Mouse (Mus musculus) ES-Bruce4 (cell line): ENCODE results near the gene Rtn3. TPM values are rescaled to one million over a fixed set of nuclear protein-coding genes. Genes with fewer than 3 reads are reported as not detected.

Experiments
- H3K27ac ChIP-seq: 2 replicates; pipeline ENCODE4 v1.5.1; 2012; ENCODE audit warnings: low read length, inconsistent platforms; ENCODE audit not compliant: insufficient read depth
- H3K27me3 ChIP-seq: 2 replicates; pipeline ENCODE4 v1.6.1; 2012; ENCODE audit warnings: mild to moderate bottlenecking, low read length, inconsistent platforms; ENCODE audit not compliant: control insufficient read depth, poor library complexity, insufficient read depth, severe bottlenecking
- H3K36me3 ChIP-seq: 2 replicates; pipeline ENCODE4 v1.6.1; 2012; ENCODE audit warnings: inconsistent platforms, mild to moderate bottlenecking, low read length, moderate library complexity; ENCODE audit not compliant: control insufficient read depth, poor library complexity, insufficient read depth, severe bottlenecking
- H3K4me1 ChIP-seq: one replicate; pipeline ENCODE4 v1.8.1; 2011; ENCODE audit warnings: low read length; ENCODE audit not compliant: control insufficient read depth, insufficient read depth
- H3K4me3 ChIP-seq: 2 replicates; pipeline ENCODE4 v1.5.1; 2011; ENCODE audit warnings: low read depth, mild to moderate bottlenecking, low read length
- H3K9ac ChIP-seq: 2 replicates; pipeline ENCODE4 v1.6.1; 2012; ENCODE audit warnings: low read depth, mild to moderate bottlenecking, inconsistent platforms; ENCODE audit not compliant: poor library complexity, severe bottlenecking
- H3K9me3 ChIP-seq: replicated peaks from 2 replicates; pipeline ENCODE4 v1.6.1; 2012; ENCODE audit warnings: mild to moderate bottlenecking, low read length, inconsistent platforms; ENCODE audit not compliant: control insufficient read depth, poor library complexity, insufficient read depth, severe bottlenecking
- CTCF ChIP-seq: IDR thresholded peaks from one replicate; pipeline ENCODE4 v1.8.1; 2011; ENCODE audit warnings: low read depth, low read length
- EP300 ChIP-seq: IDR thresholded peaks from 2 replicates; pipeline ENCODE4 v1.6.1; 2011; ENCODE audit warnings: low read depth, low read length; ENCODE audit not compliant: insufficient read depth
- POLR2A ChIP-seq: IDR thresholded peaks from one replicate; pipeline ENCODE4 v1.8.1; 2011; ENCODE audit warnings: low read length; ENCODE audit not compliant: insufficient read depth
- polyA plus RNA-seq: library from polyadenylated mRNA; stranded (reverse); fragments of >200 nt; gene quantifications from 2 replicates; pipeline ENCODE4 v1.2.4, GENCODE M21; 2011; ENCODE audit warnings: low read depth; ENCODE audit not compliant: missing spikeins, insufficient read depth, insufficient read length

Rtn3 gene
- polyA plus RNA-seq, 1 experiment, result 162 TPM

GRCm38 (mm10) chr19:7482266-7482598 is 849 bp downstream of the Rtn3 start:
- Histone ChIP-seq H3K4me1 (no peaks in the 10 kb centered on the region), H3K27ac (peak overlapping the region; percentile 58; the same call in 1 of the 2 replicates), H3K4me3 (peak overlapping the region; percentile 88), H3K36me3 (no peaks in the 10 kb centered on the region), H3K27me3 (no peaks in the 10 kb centered on the region), H3K9ac (peak overlapping the region; percentile 89), H3K9me3 (no peaks in the 10 kb centered on the region)
- no peak for TF ChIP-seq EP300
- no peak for TF ChIP-seq CTCF
- no peak for TF ChIP-seq POLR2A

- no peak for TF ChIP-seq CTCF
- Histone ChIP-seq H3K27me3 (no peaks in the 10 kb centered on the region), H3K4me3 (peak overlapping the region; percentile 81), H3K9ac (peak overlapping the region; percentile 89), H3K36me3 (0 out of 2 replicates have a peak, but pooled peaks cover 3% of the 10 kb centered on the region), H3K4me1 (no peaks in the 10 kb centered on the region), H3K27ac (peak overlapping the region; percentile 76), H3K9me3 (no peaks in the 10 kb centered on the region)
Measured at GRCm38 (mm10) chr19:7481541-7482265, 1.4 kb downstream of the Rtn3 start.

- Histone ChIP-seq H3K36me3 (peaks cover 3% of the 10 kb centered on the region; the same call in 1 of the 2 replicates), H3K4me1 (no peaks in the 10 kb centered on the region), H3K4me3 (no peak overlapping the region), H3K27ac (no peak overlapping the region), H3K9me3 (no peaks in the 10 kb centered on the region), H3K9ac (no peak overlapping the region), H3K27me3 (no peaks in the 10 kb centered on the region)
- no peak for TF ChIP-seq POLR2A
- no peak for TF ChIP-seq CTCF
- TF ChIP-seq EP300, result no peak
Measured at GRCm38 (mm10) chr19:7479751-7480248, 3.3 kb downstream of the Rtn3 start.

- Histone ChIP-seq H3K4me1 (no peaks in the 10 kb centered on the region), H3K36me3 (peaks cover 3% of the 10 kb centered on the region; the same call in 1 of the 2 replicates), H3K4me3 (no peak overlapping the region), H3K9ac (no peak overlapping the region), H3K27me3 (no peaks in the 10 kb centered on the region), H3K27ac (no peak overlapping the region), H3K9me3 (no peaks in the 10 kb centered on the region)
- TF ChIP-seq CTCF, result no peak
- no peak for TF ChIP-seq POLR2A
- TF ChIP-seq EP300, result no peak
Measured at GRCm38 (mm10) chr19:7470643-7471042, 12.4 kb downstream of the Rtn3 start.

GRCm38 (mm10) chr19:7467915-7468314 is 15.2 kb downstream of the Rtn3 start:
- no peaks in the 10 kb centered on the region for H3K27me3 ChIP-seq
- H3K9ac ChIP-seq, result no peak overlapping the region
- H3K36me3 ChIP-seq, result no peaks in the 10 kb centered on the region
- H3K27ac ChIP-seq, result no peak overlapping the region
- no peaks in the 10 kb centered on the region for H3K4me1 ChIP-seq
- H3K4me3 ChIP-seq, result no peak overlapping the region
- H3K9me3 ChIP-seq, result no peaks in the 10 kb centered on the region
- TF ChIP-seq POLR2A, result no peak
- no peak for TF ChIP-seq EP300
- no peak for TF ChIP-seq CTCF

GRCm38 (mm10) chr19:7459370-7459769 is 23.7 kb downstream of the Rtn3 start:
- Histone ChIP-seq H3K27ac (no peak overlapping the region), H3K4me1 (no peaks in the 10 kb centered on the region), H3K4me3 (no peak overlapping the region), H3K36me3 (peaks cover 5% of the 10 kb centered on the region), H3K9me3 (no peaks in the 10 kb centered on the region), H3K9ac (no peak overlapping the region), H3K27me3 (no peaks in the 10 kb centered on the region)
- no peak for TF ChIP-seq POLR2A
- TF ChIP-seq CTCF, result no peak
- TF ChIP-seq EP300, result no peak
